Mouse (Mus musculus) bone marrow, adult 2 months (tissue): ENCODE data around the gene Cdc42bpb. TPM values are rescaled to one million over a fixed set of nuclear protein-coding genes. Genes with fewer than 3 reads are reported as not detected.

Source experiments
- H3K27ac ChIP-seq: fragments of 200-500 bp; 2 replicates; pipeline ENCODE4 v1.5.1; 2012; ENCODE audit warnings: low read depth, mild to moderate bottlenecking, control low read depth, inconsistent platforms, low read length; ENCODE audit not compliant: control insufficient read depth, poor library complexity, insufficient read depth
- H3K4me1 ChIP-seq: fragments of 200-500 bp; 2 replicates; pipeline ENCODE4 v1.6.1; 2011; ENCODE audit warnings: low read length; ENCODE audit not compliant: control insufficient read depth, insufficient read depth
- H3K4me3 ChIP-seq: fragments of 200-500 bp; replicated peaks from 2 replicates; pipeline ENCODE3; 2011; ENCODE audit warnings: mild to moderate bottlenecking, low read depth, low read length, control low read depth; ENCODE audit not compliant: control insufficient read depth
- CTCF ChIP-seq: fragments of 200-500 bp; IDR thresholded peaks from 2 replicates; pipeline ENCODE4 v1.5.1; 2011; ENCODE audit warnings: low read length, control low read depth; ENCODE audit not compliant: control insufficient read depth, insufficient read depth
- POLR2A ChIP-seq: fragments of 200-500 bp; IDR thresholded peaks from 2 replicates; pipeline ENCODE4 v1.6.1; 2011; ENCODE audit warnings: low read depth, mild to moderate bottlenecking, control low read depth, low read length, borderline replicate concordance; ENCODE audit not compliant: control insufficient read depth
- WGBS: fragments of 180-500 bp; shearing (Covaris S2); methylation state at CpG from one replicate; pipeline ENCODE4 v1.1.7; 2018; 5-methylcytosine and 5-hydroxymethylcytosine counted together
- polyA plus RNA-seq: library from polyadenylated mRNA; stranded (reverse); fragments of >200 nt; gene quantifications from 2 replicates; pipeline ENCODE4 v1.2.4, GENCODE M21; 2011; ENCODE audit warnings: low replicate concordance; ENCODE audit not compliant: missing spikeins, insufficient read depth, insufficient read length

The Cdc42bpb gene
- 5.7 and 20.1 TPM in 2 replicates for polyA plus RNA-seq

GRCm38 (mm10) chr12:111377376-111377973, at the start of gene Cdc42bpb:
TSS of gene Cdc42bpb (minus strand) at chr12:111377718.
- 2% methylated on average over 93 of the region's 94 CpGs for WGBS
- peak within 1 kb of the TSS; percentile 68; the same call in 1 of the 2 replicates for H3K27ac ChIP-seq
- TF ChIP-seq POLR2A (peak; percentile 50; the same call in 1 of the 2 replicates), CTCF (no peak)
- H3K4me3 ChIP-seq = peak within 1 kb of the TSS; percentile 77
- no peaks in the 10 kb centered on the region for H3K4me1 ChIP-seq

GRCm38 (mm10) chr12:111425789-111426460, 48.4 kb upstream of the Cdc42bpb start:
- H3K27ac ChIP-seq = no peak overlapping the region
- H3K4me3 ChIP-seq = no peak overlapping the region
- peaks cover 7% of the 10 kb centered on the region for H3K4me1 ChIP-seq
- 19% methylated on average over 29 of the region's 29 CpGs for WGBS
- TF ChIP-seq POLR2A = no peak
- peak; percentile 98 for TF ChIP-seq CTCF

- H3K4me1 ChIP-seq = peaks cover 3% of the 10 kb centered on the region; the same call in 1 of the 2 replicates
- TF ChIP-seq POLR2A (no peak), CTCF (peak; percentile 84)
- H3K4me3 ChIP-seq = no peak overlapping the region
- H3K27ac ChIP-seq = no peak overlapping the region
- WGBS = 2% methylated on average over 15 of the region's 15 CpGs
Measured at GRCm38 (mm10) chr12:111425258-111425657, 47.7 kb upstream of the Cdc42bpb start.

GRCm38 (mm10) chr12:111424547-111424946, 47.0 kb upstream of the Cdc42bpb start:
- TF ChIP-seq POLR2A = no peak
- TF ChIP-seq CTCF = no peak
- no peaks in the 10 kb centered on the region for H3K4me1 ChIP-seq
- WGBS = 48% methylated on average over 9 of the region's 9 CpGs
- H3K4me3 ChIP-seq = no peak overlapping the region
- H3K27ac ChIP-seq = no peak overlapping the region

GRCm38 (mm10) chr12:111423570-111424129, 46.1 kb upstream of the Cdc42bpb start:
- 20% methylated on average over 43 of the region's 43 CpGs for WGBS
- H3K4me1 ChIP-seq = no peaks in the 10 kb centered on the region
- H3K4me3 ChIP-seq = no peak overlapping the region
- no peak for TF ChIP-seq CTCF
- TF ChIP-seq POLR2A = no peak
- H3K27ac ChIP-seq = no peak overlapping the region

GRCm38 (mm10) chr12:111422852-111423251, 45.3 kb upstream of the Cdc42bpb start:
- no peak for TF ChIP-seq POLR2A
- TF ChIP-seq CTCF = no peak
- no peak overlapping the region for H3K27ac ChIP-seq

GRCm38 (mm10) chr12:111420946-111421709, 43.6 kb upstream of the Cdc42bpb start:
- H3K4me3 ChIP-seq = no peak overlapping the region
- TF ChIP-seq POLR2A (no peak), CTCF (no peak)
- no peak overlapping the region for H3K27ac ChIP-seq
- no peaks in the 10 kb centered on the region for H3K4me1 ChIP-seq
- WGBS = 39% methylated on average over 7 of the region's 7 CpGs

More at GRCm38 (mm10) chr12:111422852-111423251, 45.3 kb upstream of the Cdc42bpb start:
- Histone ChIP-seq H3K4me1 (no peaks in the 10 kb centered on the region), H3K4me3 (no peak overlapping the region)
- 67% methylated on average over 5 of the region's 5 CpGs for WGBS

GRCm38 (mm10) chr12:111419918-111420317, 42.4 kb upstream of the Cdc42bpb start:
- Histone ChIP-seq H3K4me3 (no peak overlapping the region), H3K27ac (no peak overlapping the region), H3K4me1 (no peaks in the 10 kb centered on the region)
- WGBS = 31% methylated on average over 5 of the region's 5 CpGs
- no peak for TF ChIP-seq POLR2A
